Mouse (Mus musculus) CH12.LX (cell line): ENCODE results near the gene Scaf4. TPM values are rescaled to one million over a fixed set of nuclear protein-coding genes. Genes with fewer than 3 reads are reported as not detected.

Experiments used
- DNase-seq: peaks from one replicate; pipeline ENCODE4 v3.0.0-alpha.2; 2013; ENCODE audit errors: extremely low read depth
- H3K27ac ChIP-seq: 2 replicates; pipeline ENCODE4 v1.5.1; 2012; ENCODE audit warnings: low read depth, mild to moderate bottlenecking, control low read depth, moderate library complexity; ENCODE audit not compliant: insufficient read depth
- H3K27me3 ChIP-seq: replicated peaks from 2 replicates; pipeline ENCODE3; 2012; ENCODE audit warnings: inconsistent platforms
- H3K36me3 ChIP-seq, 2 experiments: replicated peaks in 1 of 2; 2 replicates each; pipeline versions ENCODE3 to v1.6.1; 2012; ENCODE audit warnings: inconsistent platforms in 1 of 2, low read length in 1 of 2, mild to moderate bottlenecking in 1 of 2, mixed read lengths in 1 of 2, moderate library complexity in 1 of 2; ENCODE audit not compliant: control insufficient read depth in 1 of 2, insufficient read depth in 1 of 2
- H3K4me1 ChIP-seq, 2 experiments: 2 replicates each; pipeline ENCODE4 v1.6.1; 2012; ENCODE audit warnings: inconsistent platforms in 1 of 2, moderate library complexity in 1 of 2; ENCODE audit not compliant: insufficient read depth in 2 of 2, control insufficient read depth in 1 of 2
- H3K4me2 ChIP-seq: 2 replicates; pipeline ENCODE4 v1.6.1; 2012; ENCODE audit warnings: low read depth, mild to moderate bottlenecking, control low read depth; ENCODE audit not compliant: poor library complexity, insufficient read depth, severe bottlenecking
- H3K4me3 ChIP-seq, 3 experiments: fragments of 150-350 bp in 1 of 3; sonication (generic) in 1 of 3; replicated peaks in 1 of 3; 2 replicates each; pipeline versions ENCODE3 to v1.5.1; 2011 to 2012; ENCODE audit warnings: low read depth in 2 of 3, low read length in 2 of 3, mild to moderate bottlenecking in 2 of 3, moderate library complexity in 2 of 3, control low read depth in 1 of 3, improper control_type of control experiment in 1 of 3, inconsistent platforms in 1 of 3, mixed read lengths in 1 of 3; ENCODE audit not compliant: poor library complexity in 1 of 3
- H3K79me2 ChIP-seq: replicated peaks from 2 replicates; pipeline ENCODE4 v1.6.1; 2012; ENCODE audit warnings: mild to moderate bottlenecking, moderate library complexity; ENCODE audit not compliant: control insufficient read depth, poor library complexity, insufficient read depth, severe bottlenecking; ENCODE audit errors: extremely low read depth
- H3K9ac ChIP-seq: 2 replicates; pipeline ENCODE4 v1.6.1; 2012; ENCODE audit warnings: low read depth, mild to moderate bottlenecking, control low read depth, moderate library complexity; ENCODE audit not compliant: insufficient read depth
- H3K9me3 ChIP-seq: replicated peaks from 2 replicates; pipeline ENCODE3; 2012; ENCODE audit warnings: low read length, inconsistent platforms, mixed read lengths
- BHLHE40 ChIP-seq: IDR thresholded peaks from 2 replicates; pipeline ENCODE4 v1.6.1; 2011; ENCODE audit warnings: mild to moderate bottlenecking, low read depth, low read length, improper control_type of control experiment
- CHD1 ChIP-seq: IDR thresholded peaks from 2 replicates; pipeline ENCODE4 v1.6.1; 2012; ENCODE audit warnings: low read depth, low read length, improper control_type of control experiment, inconsistent platforms
- EP300 ChIP-seq: IDR thresholded peaks from 2 replicates; pipeline ENCODE4 v1.6.1; 2011; ENCODE audit warnings: low read length, improper control_type of control experiment
- GABPA ChIP-seq: IDR thresholded peaks from 2 replicates; pipeline ENCODE4 v1.6.1; 2012; ENCODE audit warnings: low read depth, low read length, improper control_type of control experiment, inconsistent platforms; ENCODE audit not compliant: insufficient replicate concordance
- JUND ChIP-seq: conservative IDR thresholded peaks from 2 replicates; pipeline ENCODE4 v1.6.1; 2011; ENCODE audit warnings: low read depth, low read length, improper control_type of control experiment
- MEF2A ChIP-seq: IDR thresholded peaks from 2 replicates; pipeline ENCODE4 v1.6.1; 2014; ENCODE audit warnings: low read depth, mild to moderate bottlenecking, inconsistent platforms, low read length, improper control_type of control experiment, borderline replicate concordance
- MXI1 ChIP-seq: IDR thresholded peaks from 2 replicates; pipeline ENCODE4 v1.6.1; 2011; ENCODE audit warnings: mild to moderate bottlenecking, low read depth, low read length, improper control_type of control experiment
- NELFE ChIP-seq: IDR thresholded peaks from 2 replicates; pipeline ENCODE4 v1.6.1; 2011; ENCODE audit warnings: low read depth, low read length, improper control_type of control experiment
- NRF1 ChIP-seq: IDR thresholded peaks from 2 replicates; pipeline ENCODE4 v1.6.1; 2014; ENCODE audit warnings: low read depth, mild to moderate bottlenecking, inconsistent platforms, low read length, improper control_type of control experiment, moderate library complexity
- PAX5 ChIP-seq: IDR thresholded peaks from 2 replicates; pipeline ENCODE4 v1.6.1; 2012; ENCODE audit warnings: low read length, inconsistent platforms, mixed read lengths
- RCOR1 ChIP-seq: conservative IDR thresholded peaks from 2 replicates; pipeline ENCODE4 v1.6.1; 2012; ENCODE audit warnings: low read depth, mild to moderate bottlenecking, inconsistent platforms, low read length, improper control_type of control experiment
- SIN3A ChIP-seq: IDR thresholded peaks from 2 replicates; pipeline ENCODE4 v1.6.1; 2012; ENCODE audit warnings: low read length, improper control_type of control experiment, inconsistent platforms
- SMC3 ChIP-seq: IDR thresholded peaks from 2 replicates; pipeline ENCODE4 v1.6.1; 2011; ENCODE audit warnings: low read depth, low read length, improper control_type of control experiment
- TBP ChIP-seq: conservative IDR thresholded peaks from 2 replicates; pipeline ENCODE4 v1.6.1; 2011; ENCODE audit warnings: low read depth, low read length, improper control_type of control experiment
- ZNF384 ChIP-seq: IDR thresholded peaks from 2 replicates; pipeline ENCODE4 v1.6.1; 2012; ENCODE audit warnings: low read depth, low read length, improper control_type of control experiment, inconsistent platforms
- dilution Hi-C: fragments of 300-500 bp; cut with MboI; formaldehyde crosslinking; loops from 2 replicates; pipeline ENCODE4 v1.14.3; 2020; ENCODE audit warnings: low sequenced_read_pairs; ENCODE audit not compliant: extremely low pct_unique_long_range_greater_than_20kb, extremely low pct_ligation_motif_present
- in situ Hi-C: fragments of 300-500 bp; cut with MboI; formaldehyde crosslinking; loops from 3 replicates; pipeline ENCODE4 v1.14.3; 2019; ENCODE audit warnings: low sequenced_read_pairs, low pct_ligation_motif_present, low pct_unique_long_range_greater_than_20kb, mixed read lengths
- polyA plus RNA-seq: library from polyadenylated mRNA; unstranded; fragments of >175 nt; gene quantifications from 2 replicates; pipeline ENCODE4 v1.2.1, GENCODE M21; 2012; ENCODE audit warnings: low read depth; ENCODE audit not compliant: insufficient read length
- total RNA-seq, 2 experiments: library from RNA; depleted of rRNA; stranded (reverse); fragments of 300-350 nt in 1 of 2; fragments of >200 nt in 1 of 2; gene quantifications; 2 replicates each; pipeline ENCODE4 v1.2.3; 2012 to 2014

Scaf4 gene
- total and polyA plus RNA-seq, 3 experiments: 6.0 to 60.4 (median 17.5) TPM

DNA sequence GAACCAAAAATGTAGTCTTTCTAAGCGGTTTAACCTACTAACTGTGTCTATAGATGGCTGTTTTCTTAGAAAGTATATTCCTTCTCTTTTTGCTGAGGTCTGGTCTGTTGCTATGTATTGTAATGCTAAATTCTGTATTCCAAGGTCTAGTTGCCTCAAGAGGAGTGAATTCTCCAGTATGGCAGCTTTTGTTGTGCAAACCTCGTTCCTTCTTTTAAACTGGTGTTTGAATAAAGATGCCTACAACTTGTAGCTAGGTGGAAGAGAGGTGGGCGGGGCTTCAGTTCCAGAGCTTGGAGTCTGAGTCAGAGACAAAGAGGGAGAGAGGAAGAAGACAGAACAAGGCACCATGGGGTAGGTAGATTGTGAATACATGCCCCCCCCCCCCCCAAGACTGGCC lies 25.5 kb upstream of the Scaf4 start:
- in situ Hi-C loops (no loop called here), dilution Hi-C loops (no loop called here)

DNA sequence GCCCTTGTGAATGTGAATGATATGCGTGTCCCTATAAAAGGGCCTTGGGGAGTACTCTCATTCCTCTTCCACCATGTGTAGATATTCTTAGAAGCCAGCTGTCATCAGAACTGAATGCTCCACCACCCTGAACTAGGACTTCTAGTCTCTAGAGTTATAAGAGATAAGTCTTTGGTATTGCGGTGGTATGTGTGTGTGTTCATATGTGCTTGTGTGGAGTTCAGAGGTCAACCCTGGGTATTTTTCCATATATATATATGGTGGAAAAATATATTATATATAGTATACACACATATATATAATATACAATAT lies 19.6 kb upstream of the Scaf4 start:
- Histone ChIP-seq H3K4me2 (no peak overlapping the region), H3K9ac (no peak overlapping the region), H3K36me3 (no peaks in the 10 kb centered on the region), H3K27ac (no peak overlapping the region), H3K79me2 (no peaks in the 10 kb centered on the region), H3K4me3 (no peak overlapping the region), H3K4me1 (peaks cover 6 to 27% of the 10 kb centered on the region in 2 experiments; a peak in 2 of 4 replicates), H3K9me3 (no peaks in the 10 kb centered on the region), H3K27me3 (peaks cover 2% of the 10 kb centered on the region)
- dilution Hi-C loops: no loop called here
- TF ChIP-seq RCOR1 (no peak), ZNF384 (no peak), SMC3 (no peak), JUND (no peak), MXI1 (no peak), PAX5 (no peak), TBP (no peak), CHD1 (no peak), EP300 (no peak), SIN3A (no peak), NRF1 (no peak), BHLHE40 (no peak), NELFE (no peak), GABPA (no peak)
- no peak for DNase-seq
- in situ Hi-C loops: no loop called here

More for the DNA sequence above, 25.5 kb upstream of the Scaf4 start:
- no peak for DNase-seq
- Histone ChIP-seq H3K36me3 (no peaks in the 10 kb centered on the region), H3K4me1 (no peaks in the 10 kb centered on the region), H3K27ac (no peak overlapping the region), H3K27me3 (peaks cover 2% of the 10 kb centered on the region), H3K4me3 (no peak overlapping the region), H3K9ac (no peak overlapping the region), H3K4me2 (no peak overlapping the region), H3K79me2 (no peaks in the 10 kb centered on the region), H3K9me3 (no peaks in the 10 kb centered on the region)
- TF ChIP-seq NRF1 (no peak), NELFE (no peak), MEF2A (no peak), GABPA (no peak)
